Mouse (Mus musculus): Measurements from ENCODE around the gene Ezr. TPM values are rescaled to one million over a fixed set of nuclear protein-coding genes. Genes with fewer than 3 reads are reported as not detected.
"Not testable (repeated sequence)": the region's sequence is repeated elsewhere in the genome, so short reads cannot be mapped to it uniquely, and the experiment has no call there.

The Ezr gene
- total RNA-seq, 2 experiments from 2014 or later = 24.0 to 24.9 TPM

GRCm38 (mm10) chr17:6743039-6743575 is 39.5 kb downstream of the Ezr start:
- peak; percentile 4 for DNase-seq

- peak; percentile 75 for DNase-seq
Observed at GRCm38 (mm10) chr17:6742083-6743038, 40.2 kb downstream of the Ezr start.

GRCm38 (mm10) chr17:6741271-6741670 is 41.3 kb downstream of the Ezr start:
- peak; percentile 22 for DNase-seq

- peak; percentile 6 for DNase-seq
Observed at GRCm38 (mm10) chr17:6740331-6741170, 42.0 kb downstream of the Ezr start.

GRCm38 (mm10) chr17:6739756-6740155 is 42.8 kb downstream of the Ezr start:
- no peak for DNase-seq

- DNase-seq = no peak
Observed at GRCm38 (mm10) chr17:6739266-6739665, 43.3 kb downstream of the Ezr start.

- DNase-seq = no peak
Observed at GRCm38 (mm10) chr17:6738836-6739235, 43.7 kb downstream of the Ezr start.

- DNase-seq = no peak
Observed at GRCm38 (mm10) chr17:6737273-6737997, 45.1 kb downstream of the Ezr start.

- no peak for DNase-seq
Observed at GRCm38 (mm10) chr17:6736306-6737272, 46.0 kb downstream of the Ezr start.

- DNase-seq = no peak
Observed at GRCm38 (mm10) chr17:6734746-6735441, 47.7 kb downstream of the Ezr start.

GRCm38 (mm10) chr17:6733322-6733875 is 49.2 kb downstream of the Ezr start:
- DNase-seq = no peak

- DNase-seq = no peak
Observed at GRCm38 (mm10) chr17:6732665-6733064, 49.9 kb downstream of the Ezr start.

- DNase-seq = no peak
Observed at GRCm38 (mm10) chr17:6731634-6732033, 51.0 kb downstream of the Ezr start.

GRCm38 (mm10) chr17:6731132-6731531 is 51.5 kb downstream of the Ezr start:
- no peak for DNase-seq

GRCm38 (mm10) chr17:6729244-6729742 is 53.3 kb downstream of the Ezr start:
- no peak for DNase-seq

GRCm38 (mm10) chr17:6727996-6728610 is 54.5 kb downstream of the Ezr start:
- DNase-seq = no peak

GRCm38 (mm10) chr17:6713944-6714343 is 68.6 kb downstream of the Ezr start:
- DNase-seq = not testable (repeated sequence)

- DNase-seq = not testable (repeated sequence)
Observed at GRCm38 (mm10) chr17:6713483-6713882, 69.1 kb downstream of the Ezr start.

GRCm38 (mm10) chr17:6708194-6708593 is 74.4 kb downstream of the Ezr start:
- not testable (repeated sequence) for DNase-seq
